Mouse (Mus musculus) embryo, embryonic 9.5 days (tissue): Measurements from ENCODE around the gene Abraxas2.
A peak's percentile ranks its signal among the peaks of the same experiment; 100 is the strongest.

Experiments
- DNase-seq: peaks from one replicate; pipeline ENCODE4 v3.0.0-alpha.2; 2017; ENCODE audit errors: extremely low spot score

Abraxas2 gene

DNA sequence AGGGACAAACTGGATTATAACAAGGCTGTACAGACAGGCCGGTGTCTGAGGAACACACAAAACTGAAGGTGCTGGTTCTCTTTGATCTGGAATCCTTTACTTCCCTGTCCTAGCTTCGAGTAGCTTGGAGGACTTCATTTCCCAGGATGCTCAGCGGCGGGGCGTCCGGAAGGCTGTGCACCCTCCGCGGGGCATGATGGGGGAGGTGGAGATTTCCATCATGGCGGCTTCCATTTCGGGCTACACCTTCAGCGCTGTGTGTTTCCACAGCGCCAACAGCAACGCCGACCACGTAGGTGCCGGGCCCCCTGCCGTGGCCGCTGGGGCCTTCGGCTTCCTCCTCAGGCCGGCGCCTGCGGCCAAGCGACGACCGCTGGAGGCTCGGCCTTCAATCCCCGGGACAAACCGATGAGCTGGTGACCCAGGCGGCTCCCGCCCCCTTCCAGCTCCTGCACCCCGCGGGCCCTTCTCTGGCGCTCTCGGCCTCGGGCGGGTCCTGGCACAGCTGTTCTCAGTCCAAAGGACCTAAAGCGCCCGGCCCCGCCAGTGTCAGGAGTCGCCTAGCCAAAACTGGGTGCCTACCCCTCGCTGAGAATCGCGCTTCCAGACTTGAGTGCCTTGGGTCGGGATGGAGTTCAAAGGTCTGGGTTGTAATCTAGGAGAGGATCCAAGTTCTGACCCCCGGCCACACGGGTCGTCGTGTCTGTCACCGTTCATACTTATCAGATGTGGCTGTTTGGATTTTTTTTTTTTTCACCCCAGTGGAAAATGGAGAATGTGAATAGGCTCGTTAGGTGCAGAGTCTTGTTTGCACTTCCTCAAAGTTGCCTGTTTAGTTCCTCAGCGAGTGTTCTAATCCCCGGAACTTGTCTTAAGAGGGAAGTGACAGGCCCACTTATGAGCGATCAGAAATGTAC, at the start of gene Abraxas2:
TSS of gene Abraxas2 (plus strand) at position 184 of the 917 bp plus-strand sequence.
- peak; percentile 88 for DNase-seq

DNA sequence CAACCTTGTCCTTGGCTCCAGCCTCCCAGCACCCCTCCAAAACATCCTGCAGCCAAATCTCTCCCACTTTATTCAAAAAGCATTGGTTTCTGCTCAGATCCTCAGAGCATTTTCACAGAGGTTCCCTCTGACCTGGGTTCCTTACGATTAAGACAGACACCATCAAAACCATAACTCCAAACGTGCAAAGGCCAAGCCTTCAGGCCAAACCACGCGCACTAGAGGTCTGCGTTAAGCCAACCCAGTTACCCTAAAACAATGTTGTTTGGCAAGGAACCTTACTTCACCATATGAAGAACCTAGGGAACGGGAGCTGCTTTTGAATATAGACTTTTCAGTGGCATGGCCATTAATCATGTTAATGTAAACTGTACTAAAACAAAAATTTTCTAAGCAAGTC, 49.3 kb upstream of the Abraxas2 start:
- no peak for DNase-seq

DNA sequence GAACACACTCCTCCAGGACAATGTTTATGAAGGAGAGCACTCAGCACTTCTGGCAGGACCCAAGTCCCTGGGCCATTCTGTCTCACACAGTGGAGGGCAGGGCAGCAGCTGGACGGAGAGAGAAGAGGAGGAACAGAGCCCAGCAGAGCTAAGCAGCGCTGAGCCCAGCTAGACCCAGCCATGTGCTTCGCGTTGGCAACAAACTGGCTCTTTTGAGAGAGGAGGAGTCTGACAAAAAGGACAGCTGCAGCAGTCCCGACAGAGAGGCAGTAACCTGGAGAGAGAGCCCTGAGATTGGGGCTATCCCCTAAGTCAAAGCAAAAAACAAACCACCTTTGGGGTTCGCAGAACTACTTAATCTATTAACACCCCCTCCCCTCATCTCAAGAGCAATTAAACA, 48.7 kb upstream of the Abraxas2 start:
- DNase-seq = no peak

DNA sequence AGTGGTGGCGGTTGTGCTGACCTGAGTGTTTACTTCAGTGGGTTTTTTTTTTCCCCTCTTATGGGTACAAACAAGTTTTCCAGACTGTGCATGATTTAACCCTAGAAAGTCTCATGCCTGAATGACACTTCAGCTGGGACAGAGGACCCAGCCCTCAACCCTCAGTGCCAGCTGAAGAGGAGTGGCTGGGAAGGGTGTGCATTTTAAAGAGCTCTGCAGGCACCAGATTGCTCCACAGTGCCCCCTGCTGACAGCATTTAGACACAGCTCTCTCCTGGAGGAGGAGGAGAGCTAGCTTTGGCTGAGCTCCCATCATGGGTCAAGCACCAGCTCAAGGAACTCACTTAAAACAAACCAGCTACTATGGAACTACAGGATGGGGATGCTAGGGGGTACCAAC, 48.1 kb upstream of the Abraxas2 start:
- peak; percentile 86 for DNase-seq

DNA sequence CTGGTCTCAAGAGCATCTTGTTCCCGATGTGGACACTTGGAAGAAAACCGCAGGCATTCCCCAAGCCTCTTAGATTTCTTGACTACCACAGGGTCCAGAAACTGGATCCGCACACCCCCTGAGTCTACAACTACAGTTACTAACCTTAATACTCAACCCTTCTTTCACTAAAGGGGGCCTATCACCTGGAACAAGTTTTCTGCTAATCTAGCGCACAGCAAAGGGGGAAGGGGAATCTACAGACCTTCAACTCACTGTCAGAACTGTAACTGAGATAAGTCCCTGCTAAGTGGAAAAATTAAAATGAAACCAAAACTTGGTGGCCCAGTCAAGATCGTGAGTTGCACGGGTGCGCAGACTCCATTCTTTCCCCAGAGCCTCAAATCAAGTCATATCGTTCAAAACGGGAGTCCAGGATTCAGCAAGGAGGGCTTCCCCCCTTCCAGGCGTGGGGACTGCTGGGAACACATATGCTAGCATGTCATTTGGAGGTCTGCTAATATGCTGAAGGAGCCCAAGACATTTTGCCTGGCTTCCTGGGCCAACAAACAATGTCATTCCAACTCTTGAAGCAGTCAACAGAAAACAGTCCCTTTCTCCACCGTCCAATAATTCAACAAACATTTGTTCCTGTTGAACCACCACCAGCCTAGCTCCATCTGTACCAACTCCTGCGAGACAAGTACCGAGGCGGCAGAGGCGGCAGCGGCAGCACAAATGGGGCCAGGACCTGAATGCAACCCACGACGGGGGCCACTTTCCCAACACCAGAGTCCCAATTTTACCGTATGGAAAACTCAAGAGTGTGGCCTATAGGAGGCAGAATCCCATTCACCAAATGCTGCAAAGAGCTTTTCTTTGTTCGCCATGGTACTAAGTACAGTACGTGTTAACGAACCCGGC, 47.1 kb upstream of the Abraxas2 start:
- DNase-seq = peak; percentile 56

DNA sequence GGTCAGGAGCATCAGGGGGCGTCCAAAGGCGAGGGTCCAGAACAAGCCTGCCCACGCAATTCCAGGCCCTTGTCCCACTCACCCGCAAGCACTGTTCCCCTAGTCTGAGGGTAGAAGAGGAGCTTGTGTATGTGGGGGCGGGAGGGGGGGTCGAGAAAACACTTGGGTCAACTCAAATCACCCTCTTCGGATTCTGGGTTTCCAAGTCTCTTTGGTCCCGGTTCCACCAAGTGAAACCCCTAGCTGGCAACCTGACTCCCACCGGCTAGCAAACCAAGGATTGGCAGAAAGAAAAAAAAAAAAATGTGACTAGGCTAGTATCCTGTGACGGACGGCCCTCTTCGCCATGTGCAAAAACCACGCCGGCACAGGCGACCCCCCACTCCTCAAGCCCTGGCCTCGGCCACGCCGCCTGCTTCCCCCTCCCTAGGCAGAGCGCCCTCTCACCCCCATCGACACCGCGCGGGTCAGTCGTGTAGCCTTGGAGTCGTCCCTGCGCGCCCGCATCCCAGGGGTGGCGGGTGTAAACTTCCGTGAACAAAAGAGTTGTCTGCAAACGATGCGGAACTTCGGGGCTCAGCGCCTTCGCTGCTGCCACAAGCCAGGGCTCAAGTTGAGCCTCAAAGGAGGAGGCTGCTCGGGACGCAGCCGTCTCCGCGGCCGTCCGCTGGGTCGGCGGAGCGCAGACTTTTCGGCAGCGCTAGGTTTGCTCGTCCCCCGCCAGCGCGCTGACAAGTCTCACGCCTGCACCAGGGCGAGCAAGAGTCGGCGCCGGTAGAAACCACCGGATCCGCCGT, 46.2 kb upstream of the Abraxas2 start:
- DNase-seq = peak; percentile 49

DNA sequence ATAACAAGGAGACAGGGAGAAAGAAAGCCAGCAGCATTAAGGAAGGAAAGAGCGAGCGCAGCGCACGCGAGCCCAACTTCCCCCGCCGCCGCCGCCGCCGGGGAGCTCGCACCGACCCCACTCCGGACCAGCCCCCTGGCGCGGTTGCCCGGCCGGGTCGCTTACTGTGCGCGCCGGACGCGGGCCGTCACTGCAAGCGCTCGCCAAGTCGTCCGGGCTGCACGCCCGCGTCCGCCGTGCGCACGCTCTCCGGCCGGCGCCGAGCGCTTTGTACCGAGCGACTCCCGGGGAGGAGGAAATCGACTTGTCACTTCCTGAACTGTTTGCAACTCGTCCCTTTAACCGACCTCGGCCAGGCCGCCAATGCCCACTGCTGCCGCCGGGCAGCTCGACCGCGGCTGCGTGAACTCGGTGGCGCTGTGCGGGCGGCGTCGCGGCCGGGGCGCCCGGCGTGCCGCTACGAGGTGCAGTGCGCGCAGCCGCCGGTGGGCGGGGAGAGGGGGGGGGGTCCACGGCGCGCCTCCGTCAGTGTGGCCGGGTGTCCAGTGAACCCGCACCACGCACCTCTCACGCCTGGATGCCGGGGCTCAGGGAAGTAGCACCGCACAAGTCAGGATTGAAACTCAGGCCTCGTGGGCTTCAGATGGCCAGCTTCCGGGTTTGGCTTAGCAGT, 45.5 kb upstream of the Abraxas2 start, which contains the start of gene Fam53b:
TSS of gene Fam53b (minus strand) at position 471 of the 673 bp plus-strand sequence.
- peak; percentile 79 for DNase-seq

DNA sequence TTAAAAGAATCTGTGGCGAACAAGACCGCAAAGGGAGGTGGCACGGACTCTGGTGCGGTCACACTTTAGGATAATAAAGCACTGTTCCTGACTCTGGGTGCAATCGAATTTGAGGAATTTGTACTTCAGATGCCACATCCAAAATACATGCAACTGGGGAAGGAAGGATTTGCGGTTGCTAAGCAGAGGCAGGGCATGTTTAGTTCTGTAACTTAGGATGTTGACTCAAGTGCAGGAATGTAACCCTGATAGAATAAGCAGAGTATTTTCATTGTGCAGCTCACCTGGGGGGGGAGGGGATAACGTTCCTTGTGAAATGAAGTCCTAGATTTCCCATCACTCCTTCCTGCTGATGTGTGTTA, 45.0 kb upstream of the Abraxas2 start:
- no peak for DNase-seq

DNA sequence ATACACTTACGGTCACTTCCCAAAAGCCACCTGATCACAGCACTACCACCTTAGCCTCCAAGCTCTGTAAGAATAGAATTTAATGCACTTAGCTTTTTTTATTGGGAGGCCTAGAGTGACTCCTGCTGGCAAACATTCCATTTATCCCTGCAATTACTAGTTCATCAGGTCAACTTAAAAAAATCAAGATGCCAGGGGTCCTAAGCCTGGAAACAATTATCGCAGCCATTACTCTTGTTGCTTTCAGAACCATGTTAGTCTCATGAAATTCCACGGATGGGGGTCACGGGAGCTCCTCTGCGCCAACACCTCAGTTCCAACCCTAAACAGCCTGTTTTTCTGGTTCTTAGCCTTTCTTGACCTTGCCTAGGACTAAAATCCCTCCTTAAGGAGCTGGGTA, 43.9 kb upstream of the Abraxas2 start:
- peak; percentile 45 for DNase-seq

DNA sequence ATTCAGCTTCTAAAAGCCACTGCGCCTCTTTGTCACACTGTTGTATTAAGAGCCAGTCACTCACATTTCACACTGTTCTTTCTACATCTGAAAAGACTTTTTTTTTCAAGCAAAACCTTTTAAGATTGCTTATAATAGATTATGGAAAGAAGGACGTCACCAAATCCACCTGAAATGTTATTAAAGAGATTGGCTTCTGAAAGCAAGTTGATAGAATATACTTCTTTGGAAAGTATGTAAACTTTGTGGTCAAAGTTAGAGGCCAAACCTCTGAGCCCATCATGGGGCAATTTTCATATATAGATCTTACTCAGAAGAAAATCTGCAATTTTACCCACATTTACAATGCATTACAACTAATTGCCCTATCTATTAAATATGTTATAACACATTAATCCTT, 42.5 kb upstream of the Abraxas2 start:
- no peak for DNase-seq

DNA sequence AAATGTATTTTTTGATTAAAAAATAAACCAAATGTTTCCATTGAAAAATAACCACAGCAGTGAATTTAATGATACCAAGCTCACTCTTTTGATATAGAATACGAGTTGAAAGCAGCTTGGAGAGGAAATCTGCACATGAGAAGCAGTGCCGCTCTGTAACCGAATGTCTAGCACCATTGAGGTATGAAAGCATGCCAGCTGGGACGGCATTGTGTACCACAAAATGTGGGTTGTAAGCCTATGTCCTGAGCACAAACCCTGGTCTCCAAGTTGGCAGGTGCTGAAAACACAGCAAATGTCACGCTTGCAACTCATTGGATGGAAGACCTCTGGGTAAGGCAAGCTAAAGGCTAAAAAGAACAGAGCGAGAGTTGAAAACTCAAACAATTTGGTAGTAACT, 42.0 kb upstream of the Abraxas2 start:
- DNase-seq = no peak

DNA sequence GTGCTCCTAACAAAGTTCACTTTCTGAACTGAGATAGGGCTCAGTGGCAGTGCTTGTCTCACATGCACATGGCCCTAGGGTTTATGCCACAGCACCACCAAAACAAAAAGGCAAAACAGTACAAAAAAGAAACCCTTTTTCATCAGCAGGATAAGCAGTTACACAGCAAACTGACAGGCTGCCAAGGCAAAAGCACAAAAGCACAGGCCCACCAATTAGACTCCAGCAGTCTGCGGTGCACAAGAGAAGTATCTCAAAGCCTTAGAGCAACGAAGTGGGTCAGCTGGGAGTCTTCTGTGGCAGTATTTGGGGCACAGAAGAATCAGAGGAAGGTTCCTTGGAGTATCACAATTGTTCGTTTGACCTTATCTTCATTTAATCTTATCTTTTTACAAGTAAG, 38.3 kb upstream of the Abraxas2 start:
- DNase-seq = no peak

DNA sequence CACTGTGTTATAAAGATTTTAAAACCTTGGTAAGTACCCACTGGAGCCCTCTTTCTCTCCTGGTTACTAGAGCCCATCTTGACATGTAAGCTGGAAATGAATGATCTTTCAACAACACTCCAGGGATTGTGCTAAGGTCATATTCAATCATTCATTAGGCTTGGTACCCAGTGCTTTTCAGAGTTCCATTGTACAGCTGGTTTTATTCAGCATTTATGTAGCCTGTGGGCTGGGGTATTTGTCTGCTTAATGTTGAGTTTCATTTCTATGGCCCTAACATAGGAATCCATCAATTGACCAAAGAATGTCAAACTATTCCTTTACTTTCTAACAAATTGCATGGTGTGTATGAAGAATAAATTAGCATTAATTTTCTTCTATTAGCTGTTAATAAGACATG, 35.2 kb upstream of the Abraxas2 start:
- no peak for DNase-seq

DNA sequence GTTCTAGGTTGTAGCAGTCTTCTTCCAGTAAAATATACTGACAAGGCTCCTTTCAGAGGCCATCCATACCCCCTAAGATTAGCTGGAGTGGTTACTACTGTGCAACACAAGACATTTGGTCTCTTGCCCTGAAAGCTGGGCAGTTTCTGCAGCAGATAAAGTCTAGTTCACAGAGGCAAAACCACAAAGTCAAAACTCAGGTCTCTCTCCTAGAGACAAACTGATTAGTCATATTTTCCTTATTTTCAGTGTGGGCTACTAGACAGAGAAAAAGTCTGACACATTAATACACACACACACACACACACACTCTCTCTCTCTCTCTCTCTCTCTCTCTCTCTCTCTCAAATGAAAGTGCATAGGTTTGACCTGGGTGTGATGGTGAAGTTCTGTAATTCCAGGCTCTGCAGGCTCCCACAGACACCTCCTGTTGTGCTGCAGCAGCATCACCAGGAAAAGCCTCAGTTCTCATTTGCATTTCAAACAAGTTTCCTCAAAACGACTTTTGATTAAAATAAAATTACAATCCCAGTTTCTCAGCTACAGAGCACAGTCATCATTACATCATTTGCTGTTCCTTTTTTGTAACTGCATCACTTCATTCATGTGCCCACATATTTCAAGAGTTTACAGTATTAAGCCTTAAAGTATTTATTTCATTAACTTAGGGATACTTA, 34.5 kb upstream of the Abraxas2 start:
- DNase-seq = no peak

DNA sequence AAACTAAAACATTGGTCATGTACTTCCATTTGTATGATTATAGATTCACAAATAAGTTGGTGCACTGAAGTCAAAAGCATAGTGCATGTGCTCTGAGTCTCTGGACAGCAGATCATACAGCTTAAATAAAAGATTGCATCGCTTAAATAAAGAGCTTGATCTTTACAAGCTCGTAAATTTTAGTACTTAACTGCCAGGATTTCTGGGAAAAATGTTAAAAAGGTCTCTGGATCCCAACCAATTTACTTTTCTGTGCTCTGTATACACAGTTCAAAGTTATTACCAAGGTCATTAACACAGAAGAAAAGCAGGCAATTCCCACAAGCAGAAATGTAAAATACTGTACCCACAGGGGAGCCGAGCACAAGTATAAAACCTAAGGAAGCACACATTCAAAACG, 28.1 kb upstream of the Abraxas2 start:
- DNase-seq = no peak

DNA sequence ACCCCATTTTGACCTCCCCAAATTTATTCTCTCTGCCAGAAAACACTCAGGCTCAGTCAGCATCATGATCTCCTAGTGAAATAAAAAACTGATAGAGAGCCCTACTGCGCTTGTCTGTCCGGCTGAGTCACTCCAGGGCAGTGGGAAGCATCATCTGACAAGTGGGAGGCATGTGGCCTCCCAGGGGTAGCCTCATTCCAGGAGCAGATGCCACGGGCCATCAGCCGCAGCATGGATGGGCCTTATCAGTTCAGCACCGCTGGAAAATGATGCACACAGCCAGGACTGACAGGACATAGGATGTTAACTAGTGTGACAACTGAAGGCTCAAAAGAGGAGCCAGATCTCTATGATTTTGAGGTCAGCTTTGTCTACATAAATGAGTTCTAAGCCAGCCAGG, 17.7 kb upstream of the Abraxas2 start:
- DNase-seq = no peak

DNA sequence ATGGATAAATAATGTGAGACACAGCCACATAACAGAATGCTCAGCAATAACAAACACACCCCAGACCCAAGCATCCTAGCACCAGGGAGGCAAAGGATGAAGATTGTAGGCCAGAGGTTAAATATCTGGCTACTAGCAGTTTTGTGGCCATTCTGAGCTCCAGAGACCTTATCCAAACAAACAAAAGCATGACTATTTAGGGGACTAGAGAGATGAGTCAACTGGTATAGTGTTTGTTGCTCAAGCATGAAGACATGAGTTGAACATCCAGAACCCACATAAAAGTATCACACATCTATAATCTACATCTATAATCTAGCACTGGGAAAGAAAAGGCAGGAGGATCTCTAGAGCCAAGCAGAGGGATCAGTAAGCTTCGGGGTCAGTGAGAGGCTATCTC, 16.6 kb upstream of the Abraxas2 start:
- no peak for DNase-seq

DNA sequence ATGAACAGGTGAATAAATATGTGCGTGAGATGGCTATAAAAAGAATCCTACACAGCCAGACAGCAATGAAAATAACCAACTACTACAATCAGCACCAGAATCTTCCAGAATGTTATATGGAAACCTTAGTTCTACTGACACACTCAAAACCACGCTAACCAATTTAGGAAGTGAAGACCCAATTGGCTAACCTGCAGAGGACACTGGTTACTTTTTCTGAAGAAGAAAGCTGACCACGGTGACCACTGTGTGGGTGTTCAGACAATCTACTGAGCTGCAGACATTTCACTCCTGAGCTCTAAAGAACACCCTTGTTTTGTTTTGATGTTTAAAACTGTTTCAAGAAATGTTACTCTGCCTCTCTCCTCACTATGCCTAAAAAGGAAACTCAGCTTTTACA, 15.9 kb upstream of the Abraxas2 start:
- no peak for DNase-seq

DNA sequence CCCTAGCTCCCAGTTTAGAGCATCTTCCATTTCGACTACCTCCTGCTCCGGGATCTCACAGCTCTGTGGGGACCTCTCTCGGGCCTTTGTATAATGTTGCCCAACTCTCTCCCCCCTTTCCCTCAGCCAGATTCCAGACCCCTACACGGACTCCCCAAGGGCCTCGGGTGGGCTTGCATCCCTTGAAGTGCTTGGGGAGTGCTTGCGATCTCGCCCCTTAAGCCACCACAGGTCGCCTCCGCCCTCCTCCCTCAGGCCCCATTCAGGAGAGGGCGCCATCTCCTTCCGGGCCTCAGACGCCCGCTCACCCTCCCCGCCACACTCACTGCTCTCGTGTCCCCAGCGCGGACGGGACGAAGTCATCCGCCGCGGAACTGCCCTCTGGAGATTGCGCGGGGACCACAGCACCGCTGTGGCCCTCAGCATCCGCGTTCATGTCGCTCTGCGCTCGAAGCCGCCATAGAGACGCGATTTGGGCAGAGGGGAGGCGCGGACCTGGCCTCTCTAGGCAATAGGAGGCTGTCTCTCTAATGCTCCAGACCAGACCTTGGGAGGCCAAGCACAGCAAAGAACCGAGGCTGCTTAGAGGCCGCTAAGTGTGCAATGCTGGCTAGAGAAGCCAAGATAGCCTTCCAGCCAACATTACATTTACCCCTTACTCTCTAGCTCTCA, 6.7 kb upstream of the Abraxas2 start, which contains the start of gene Eef1akmt2:
TSS of gene Eef1akmt2 (minus strand) at position 501 of the 672 bp plus-strand sequence.
- peak; percentile 92 for DNase-seq

DNA sequence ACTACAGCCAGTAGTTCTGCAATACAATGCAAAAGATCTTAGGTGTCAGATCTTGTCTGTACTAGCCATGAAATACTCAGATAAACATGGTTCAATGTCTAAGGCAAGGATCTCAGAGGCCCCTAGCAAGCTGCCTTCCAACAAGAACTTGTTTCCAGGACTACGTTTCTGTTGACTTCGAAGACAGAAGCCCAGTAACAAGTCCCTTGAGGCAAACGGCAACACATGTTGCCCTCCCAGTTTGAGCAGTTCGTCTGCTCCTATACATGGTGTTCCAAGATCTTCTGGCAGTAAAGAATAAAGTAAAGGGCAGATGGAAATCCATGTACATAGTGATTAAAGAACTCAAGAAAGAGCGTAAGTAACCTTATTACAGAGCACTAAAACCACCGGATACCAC, 5.7 kb upstream of the Abraxas2 start:
- DNase-seq = no peak
